ENCODE assay signal across 12 mouse cellular contexts in the genomic region with DNA sequence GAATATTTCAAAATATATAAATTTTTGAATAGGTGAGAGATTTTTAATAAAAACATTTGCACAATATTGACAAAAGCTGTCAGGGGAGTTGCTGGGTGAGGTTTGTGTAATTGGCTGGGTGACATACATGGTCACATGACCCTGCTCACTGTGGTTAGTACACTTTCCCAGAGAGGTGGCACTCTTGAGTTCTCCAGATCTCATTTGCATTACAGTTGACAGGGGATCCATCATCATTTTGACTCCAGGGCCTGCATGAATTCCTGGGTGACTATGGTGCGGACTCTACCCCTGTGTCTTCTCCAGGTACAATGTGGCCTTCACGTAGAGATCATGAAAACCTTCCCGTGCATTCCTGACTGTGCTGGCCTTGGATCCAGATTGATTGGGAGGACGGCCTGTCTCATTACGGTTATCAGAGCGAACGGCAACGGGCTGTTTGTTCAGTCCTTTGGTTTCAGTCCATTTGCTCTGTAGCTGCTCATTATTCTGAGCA.
A peak's percentile ranks its signal among the peaks of the same experiment; 100 is the strongest.
DNase-seq lines count a peak whose midpoint lies in the region; ATAC-seq and TF ChIP-seq lines count a peak whose summit lies in the region.
"Had no signal": no experiment of that assay in that cellular context is flagged by ENCODE, and none has a peak within 500 bp of the region (broad histone marks: within the 10 kb centered on the region; RNA-seq: fewer than 3 reads in every experiment).

No protein-coding gene starts in this region.

- TF ChIP-seq CTCF in layer of hippocampus, adult 2 months (conservative IDR thresholded peaks at IDR 0.05), result peak; percentile 55
- no peak; a peak in 1 of 6 replicates for TF ChIP-seq CTCF in MEL (IDR thresholded peaks at IDR 0.05 in 2 of 3, conservative IDR thresholded peaks at IDR 0.05 in 1 of 3; ENCODE audit: control insufficient read depth in 1 of 3, insufficient read depth in 1 of 3, low read depth in 2 of 3, low read length in 3 of 3, poor library complexity in 1 of 3, severe bottlenecking in 1 of 3)

- no peak for ATAC-seq in midbrain, embryonic 13.5 days
- no peak for ATAC-seq in CD4-positive, CD25-positive, alpha-beta regulatory T cell, adult 4 months

- peaks cover 2 to 18% of the 10 kb centered on the region in 2 experiments for H3K36me3 ChIP-seq in MEL (ENCODE audit: control insufficient read depth in 1 of 2, insufficient read depth in 2 of 2, low read length in 2 of 2)
- no peaks in the 10 kb centered on the region for H3K36me3 ChIP-seq in midbrain, embryonic 13.5 days
- H3K36me3 ChIP-seq: neural tube, embryonic 12.5 days had no signal

- peaks cover 15 to 16% of the 10 kb centered on the region in 2 experiments for H3K4me1 ChIP-seq in MEL (ENCODE audit: control insufficient read depth in 1 of 2, insufficient read depth in 2 of 2, low read length in 2 of 2)
- H3K4me1 ChIP-seq in midbrain, embryonic 13.5 days (replicated peaks), result peaks cover 48% of the 10 kb centered on the region

- TF ChIP-seq EP300 in MEL (IDR thresholded peaks at IDR 0.05; ENCODE audit: low read depth in 1 of 2, low read length in 2 of 2), result no peak

- H3K4me3 ChIP-seq in layer of hippocampus, adult 2 months, result no peak overlapping the region
- H3K4me3 ChIP-seq in MEL (ENCODE audit: control insufficient read depth in 1 of 2, insufficient read depth in 1 of 2, low read depth in 2 of 2, low read length in 2 of 2), result no peak overlapping the region
- no peak overlapping the region for H3K4me3 ChIP-seq in midbrain, embryonic 13.5 days (replicated peaks)
- H3K4me3 ChIP-seq: limb, embryonic 12.5 days; neural tube, embryonic 12.5 days had no signal

- TF ChIP-seq RAD21 in MEL (IDR thresholded peaks at IDR 0.05; ENCODE audit: low read depth, low read length), result no peak

- no peak for DNase-seq in layer of hippocampus, adult 2 months (ENCODE audit: low spot score in 2 of 2)
- DNase-seq in layer of hippocampus, adult 9-11 months, result no peak
- DNase-seq in A20 (ENCODE audit: low read depth, low spot score), result peak; percentile 31
- peak; percentile 19 for DNase-seq in MEL (ENCODE audit: low read depth, low spot score)
- no peak for DNase-seq in kidney, postnatal 36 days
- DNase-seq: cerebellum, adult 18-20 months; gastrocnemius, postnatal 14 days; kidney, adult 9 months had no signal

- H3K27me3 ChIP-seq in MEL (ENCODE audit: control insufficient read depth in 1 of 2, insufficient read depth in 2 of 2, low read length in 2 of 2), result no peaks in the 10 kb centered on the region
- H3K27me3 ChIP-seq in midbrain, embryonic 13.5 days, result no peaks in the 10 kb centered on the region
- H3K27me3 ChIP-seq: limb, embryonic 12.5 days; neural tube, embryonic 12.5 days had no signal

- H3K9me3 ChIP-seq in MEL (replicated peaks; ENCODE audit: insufficient read depth, low read length), result no peaks in the 10 kb centered on the region
- no peaks in the 10 kb centered on the region for H3K9me3 ChIP-seq in midbrain, embryonic 13.5 days
- H3K9me3 ChIP-seq: limb, embryonic 12.5 days; neural tube, embryonic 12.5 days had no signal

- WGBS in midbrain, embryonic 13.5 days, result 82% methylated on average over 8 of the region's 8 CpGs

- no peak for TF ChIP-seq POLR2A in MEL (IDR thresholded peaks at IDR 0.05; ENCODE audit: control insufficient read depth in 1 of 2, insufficient read depth in 1 of 2, low read depth in 1 of 2, low read length in 2 of 2, poor library complexity in 1 of 2)

- H3K9ac ChIP-seq in MEL (ENCODE audit: control insufficient read depth, low read depth, low read length, poor library complexity, severe bottlenecking), result no peak overlapping the region
- no peak overlapping the region for H3K9ac ChIP-seq in midbrain, embryonic 13.5 days (replicated peaks)
- H3K9ac ChIP-seq: limb, embryonic 12.5 days; neural tube, embryonic 12.5 days had no signal

- no peaks in the 10 kb centered on the region for H3K79me2 ChIP-seq in MEL (ENCODE audit: control insufficient read depth, insufficient read depth, low read length, poor library complexity)

- H3K4me2 ChIP-seq in midbrain, embryonic 13.5 days (replicated peaks), result no peak overlapping the region
- H3K4me2 ChIP-seq: limb, embryonic 12.5 days; neural tube, embryonic 12.5 days had no signal

- peak overlapping the region; percentile 62 for H3K27ac ChIP-seq in layer of hippocampus, adult 2 months
- H3K27ac ChIP-seq in MEL (ENCODE audit: control insufficient read depth, low read depth, low read length), result no peak overlapping the region
- peak overlapping the region; percentile 88 for H3K27ac ChIP-seq in midbrain, embryonic 13.5 days
- H3K27ac ChIP-seq: limb, embryonic 12.5 days; neural tube, embryonic 12.5 days had no signal

TF ChIP-seq in MEL, 35 proteins besides CTCF, POLR2A, EP300 and RAD21:
- peak in 1 of 2 experiments; percentile 44; a peak in 1 of 4 replicates for TF ChIP-seq USF2 (IDR thresholded peaks at IDR 0.05; ENCODE audit: borderline replicate concordance in 1 of 2, insufficient read depth in 1 of 2, low read depth in 1 of 2, low read length in 2 of 2)
- peak; percentile 89 for TF ChIP-seq USF1 (IDR thresholded peaks at IDR 0.05; ENCODE audit: low read depth, low read length)
- no peak for TF ChIP-seq KAT2A (conservative IDR thresholded peaks at IDR 0.05; ENCODE audit: low read depth, low read length)

Comparison
In these comparisons a context has a peak if more than half of its experiments do, and no peak if none do; other contexts are left out.
1. DNase-seq: peak in A20 (single experiment) and MEL (single experiment); none in layer of hippocampus, adult 2 months (0 of 2), layer of hippocampus, adult 9-11 months (single experiment) and kidney, postnatal 36 days (0 of 2).